Mouse (Mus musculus): ENCODE data around the gene Nr4a1. TPM values are rescaled to one million over a fixed set of nuclear protein-coding genes. Genes with fewer than 3 reads are reported as not detected.

Gene Nr4a1
- total RNA-seq, 4 experiments from 2014 or later, result 7.0 to 23.9 (median 12.6) TPM

DNA sequence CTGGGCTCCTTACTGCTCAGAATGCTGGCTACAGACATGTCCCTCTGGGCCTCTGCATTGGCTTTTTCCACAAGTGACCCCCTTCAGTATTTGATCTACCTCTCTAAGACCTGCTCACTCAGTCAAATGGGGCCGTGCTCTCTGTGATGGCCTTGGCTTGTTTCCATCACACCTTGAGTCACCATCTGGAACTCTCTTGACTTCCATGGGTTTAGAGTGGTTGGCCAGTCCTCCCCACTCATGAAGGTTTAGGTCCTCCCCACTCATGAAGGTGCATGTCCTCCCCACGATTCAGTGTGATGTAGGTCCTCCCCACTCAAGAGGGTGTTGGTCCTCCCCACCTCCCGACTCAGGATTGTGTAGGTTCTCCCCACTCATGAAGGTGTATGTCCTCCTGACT, 20.9 kb upstream of the Nr4a1 start:
- no peak for DNase-seq (ENCODE audit: low spot score)

DNA sequence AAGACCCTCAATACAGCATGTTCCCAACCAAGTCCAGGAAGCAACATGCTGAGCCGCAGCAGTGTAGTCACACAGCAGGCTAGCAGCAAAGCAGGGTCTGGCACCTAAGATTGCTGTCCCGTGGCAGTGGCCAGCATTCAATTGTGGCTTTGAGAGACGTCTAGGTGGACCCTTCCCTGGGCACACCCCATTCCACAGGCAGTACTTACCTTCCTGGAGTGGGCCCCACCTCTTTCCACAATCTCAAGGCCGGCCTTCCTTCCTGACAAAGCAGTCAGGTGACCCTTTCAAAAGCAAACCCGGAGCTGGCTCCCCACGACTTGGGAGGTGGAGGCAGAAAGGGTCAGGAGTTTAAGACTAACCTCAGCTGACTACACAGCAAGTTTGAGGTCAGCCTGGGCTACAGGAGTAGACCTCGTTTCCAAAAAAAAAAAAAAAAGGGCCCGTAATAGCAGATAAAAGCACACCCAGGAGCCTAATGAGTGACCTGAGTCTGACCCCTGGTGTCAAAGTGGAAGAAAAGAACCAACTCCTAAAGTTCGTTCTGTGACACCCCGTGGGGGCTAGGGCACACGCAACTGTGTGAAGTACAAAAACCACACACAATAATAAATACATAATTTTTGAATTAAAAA, 20.3 kb upstream of the Nr4a1 start:
- DNase-seq (ENCODE audit: low spot score), result no peak

DNA sequence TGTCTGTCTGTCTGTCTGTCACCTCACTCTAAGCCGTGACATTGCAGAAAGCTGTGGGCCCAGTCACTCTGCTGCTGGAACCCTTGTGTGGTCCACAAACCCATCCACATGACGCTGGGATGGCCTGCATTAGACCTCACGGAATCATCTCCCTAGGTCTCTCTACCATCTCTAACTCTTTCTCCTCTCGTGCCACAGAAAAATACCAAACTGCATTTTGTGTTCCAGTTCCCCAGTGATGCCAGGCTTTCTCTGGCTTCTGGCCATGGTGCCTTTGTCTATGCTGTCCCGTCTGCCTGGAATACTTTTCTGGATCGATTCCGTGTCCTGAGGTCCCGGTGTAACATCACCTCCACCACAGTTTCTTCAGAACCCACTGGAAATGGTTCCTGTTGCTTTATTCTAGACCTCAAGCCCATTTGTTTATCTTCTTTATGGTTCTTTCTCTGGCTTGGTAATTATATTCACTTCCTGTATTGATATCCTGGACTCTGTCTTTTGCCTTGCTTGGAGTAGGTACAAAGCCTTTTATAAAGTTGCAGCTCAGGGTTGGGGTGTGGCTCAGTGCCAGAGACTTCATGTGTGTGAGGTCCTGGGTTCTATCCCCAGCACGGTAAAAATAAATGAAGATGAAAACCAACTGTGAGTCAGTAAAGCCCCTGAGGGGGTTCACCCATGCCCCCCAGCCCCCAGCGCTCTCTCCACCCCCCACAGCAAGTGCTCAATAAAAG, 19.3 kb upstream of the Nr4a1 start:
- no peak for DNase-seq (ENCODE audit: low spot score)

DNA sequence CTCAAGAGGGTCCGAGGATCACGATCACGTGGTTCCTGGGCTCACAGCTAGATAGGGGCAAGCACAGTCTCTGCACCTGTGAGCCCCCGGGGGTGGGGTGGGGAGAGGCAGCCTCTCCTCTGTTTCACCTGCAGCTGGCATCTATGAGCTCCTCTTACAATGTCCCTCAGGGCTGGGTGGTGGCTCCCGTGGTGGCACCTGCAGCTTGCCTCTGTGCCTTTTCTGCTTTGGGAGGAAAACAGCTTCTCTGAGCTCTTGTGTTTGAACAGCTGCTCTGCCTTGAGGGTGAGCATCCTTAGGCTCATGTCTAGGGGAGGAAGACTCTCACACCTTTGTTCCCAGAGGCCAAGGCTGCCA, 18.7 kb upstream of the Nr4a1 start:
- DNase-seq (ENCODE audit: low spot score), result no peak

DNA sequence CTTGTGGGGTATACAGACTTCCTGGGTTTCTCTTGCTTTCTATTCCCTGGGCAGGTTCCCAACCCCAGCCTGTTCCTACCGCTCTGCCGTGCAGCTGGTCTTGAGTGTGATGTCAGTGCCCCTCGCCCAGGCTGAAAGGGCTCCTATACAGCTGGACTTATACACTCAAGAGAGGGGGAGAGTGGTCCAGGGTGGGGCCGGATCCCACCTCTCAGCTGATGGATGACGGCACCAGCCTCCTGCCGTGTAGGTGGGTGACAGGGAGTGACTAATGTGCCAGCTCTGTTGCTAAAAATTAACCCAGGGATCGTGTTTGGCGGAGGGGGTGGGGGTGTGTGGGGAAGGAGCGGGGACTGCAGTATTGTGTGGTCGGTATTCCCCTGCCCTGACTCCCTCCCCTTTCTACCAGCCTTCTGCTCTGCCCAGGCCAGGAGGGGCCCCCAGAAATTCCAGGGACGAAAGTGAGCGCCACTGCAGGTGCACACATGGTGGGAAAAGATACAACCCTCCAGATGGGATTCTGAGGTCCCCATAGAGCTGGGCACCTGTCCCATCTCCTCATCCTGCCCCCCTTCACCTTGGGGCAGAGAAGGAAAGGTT, 18.2 kb upstream of the Nr4a1 start:
- DNase-seq (ENCODE audit: low spot score), result no peak

DNA sequence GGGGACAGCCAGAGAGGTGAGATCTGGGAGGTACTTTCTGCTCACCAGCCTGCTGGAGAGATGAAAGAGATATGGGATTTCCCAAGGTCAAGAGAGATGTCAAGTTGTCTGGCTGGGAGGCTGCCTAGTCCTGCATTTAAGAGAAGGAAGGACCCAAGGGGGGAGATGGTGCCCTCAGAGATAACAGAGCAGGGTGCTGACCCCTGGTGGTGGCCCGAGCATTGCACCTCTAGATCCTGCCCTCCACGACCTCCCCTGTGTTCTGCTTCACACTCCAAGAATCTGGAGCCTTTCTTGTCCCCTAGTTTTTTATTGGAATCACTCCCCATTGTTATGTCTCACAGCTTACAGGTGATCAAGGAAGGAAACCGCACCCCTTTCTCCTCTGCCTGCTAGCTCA, 17.2 kb upstream of the Nr4a1 start:
- peak; percentile 67 for DNase-seq (ENCODE audit: low spot score)

DNA sequence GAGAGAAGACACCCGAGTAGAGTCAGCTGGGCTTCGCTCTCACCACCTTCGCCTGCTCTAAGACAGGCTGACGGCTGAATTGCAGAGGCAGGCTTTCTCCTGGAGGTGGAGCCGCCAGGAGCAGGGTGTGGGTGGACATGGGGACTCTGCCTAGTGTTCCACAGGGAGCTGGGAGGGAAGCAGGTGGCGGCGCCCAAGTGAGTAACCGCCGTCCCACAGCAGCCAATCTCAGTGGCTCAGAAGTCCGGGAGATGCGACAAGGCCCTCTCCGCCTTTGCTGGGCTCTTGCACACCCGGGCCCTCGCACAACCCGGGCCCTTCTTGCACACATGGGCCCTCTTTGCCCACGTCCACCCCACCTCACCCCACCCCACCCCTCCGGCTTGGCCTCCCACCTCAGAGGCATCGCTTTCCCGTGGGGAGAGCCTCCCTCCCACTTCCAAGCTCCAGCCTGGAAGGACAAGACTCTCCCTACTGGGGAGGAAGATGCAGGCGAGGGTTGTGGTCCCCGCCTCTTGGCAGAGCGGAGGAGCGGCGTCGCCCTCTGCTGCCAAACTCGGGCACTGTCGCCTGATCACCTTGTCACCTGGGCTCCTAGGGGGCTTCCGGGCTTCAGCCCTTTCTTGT, 15.1 kb upstream of the Nr4a1 start:
- no peak for DNase-seq (ENCODE audit: low spot score)

DNA sequence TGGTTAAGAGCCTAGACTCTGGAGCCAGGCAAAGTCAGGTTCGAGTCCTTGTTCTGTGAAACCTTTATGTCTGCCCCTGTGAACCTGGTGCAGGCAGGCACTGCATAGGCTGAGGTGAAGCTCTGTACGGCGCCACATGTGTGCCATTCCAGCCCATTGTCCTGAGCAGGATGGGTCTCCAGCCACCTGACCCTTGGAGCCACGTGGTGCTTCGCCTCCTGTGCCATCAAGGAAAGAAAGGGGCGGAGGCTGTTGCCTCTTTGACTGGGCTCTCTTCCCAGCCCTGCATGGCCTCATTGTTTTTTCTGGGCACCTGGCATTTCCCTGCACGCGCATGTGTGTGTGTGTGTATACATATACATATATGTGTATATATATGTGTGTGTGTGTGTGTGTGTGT, 14.2 kb upstream of the Nr4a1 start:
- no peak for DNase-seq (ENCODE audit: low spot score)

DNA sequence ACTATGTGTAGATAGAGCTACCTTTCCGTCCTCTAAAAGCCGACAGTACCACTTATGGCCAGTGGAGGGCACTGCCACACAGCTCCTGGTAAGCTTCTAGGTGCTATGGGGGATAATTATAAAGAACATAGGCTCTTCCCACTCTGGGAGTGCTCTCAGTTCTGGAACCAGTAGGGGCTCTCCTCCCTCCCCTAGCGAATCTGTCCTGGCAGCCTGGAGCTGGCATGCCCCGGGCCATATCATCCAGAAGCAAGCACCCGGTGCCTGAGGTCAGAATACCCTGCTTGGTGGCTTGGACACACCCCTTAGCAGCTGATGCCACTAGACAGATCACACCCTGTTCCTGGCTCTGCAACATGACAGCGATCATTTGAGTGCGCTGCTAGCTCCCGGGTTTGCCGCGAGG, 13.3 kb upstream of the Nr4a1 start:
- peak; percentile 92 for DNase-seq (ENCODE audit: low spot score)

DNA sequence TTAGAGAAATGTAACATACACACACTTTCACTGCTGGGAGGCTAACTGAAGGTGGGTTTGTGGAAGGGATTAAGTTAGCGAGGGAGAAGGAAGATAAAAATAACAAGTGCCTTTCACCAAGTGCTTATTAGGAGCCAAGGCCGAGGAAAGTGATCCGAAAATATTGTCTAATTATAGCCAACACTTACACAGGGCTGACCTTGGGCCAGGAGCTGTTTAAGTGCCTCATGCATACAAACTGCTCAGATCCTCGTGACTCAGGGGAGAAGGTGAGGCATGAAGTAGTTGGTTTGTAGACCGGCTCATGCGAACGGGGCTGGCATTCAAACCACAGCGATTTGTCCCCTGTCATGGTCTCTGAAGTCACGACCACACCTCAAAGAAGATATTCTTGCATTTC, 12.8 kb upstream of the Nr4a1 start:
- peak; percentile 51 for DNase-seq (ENCODE audit: low spot score)

DNA sequence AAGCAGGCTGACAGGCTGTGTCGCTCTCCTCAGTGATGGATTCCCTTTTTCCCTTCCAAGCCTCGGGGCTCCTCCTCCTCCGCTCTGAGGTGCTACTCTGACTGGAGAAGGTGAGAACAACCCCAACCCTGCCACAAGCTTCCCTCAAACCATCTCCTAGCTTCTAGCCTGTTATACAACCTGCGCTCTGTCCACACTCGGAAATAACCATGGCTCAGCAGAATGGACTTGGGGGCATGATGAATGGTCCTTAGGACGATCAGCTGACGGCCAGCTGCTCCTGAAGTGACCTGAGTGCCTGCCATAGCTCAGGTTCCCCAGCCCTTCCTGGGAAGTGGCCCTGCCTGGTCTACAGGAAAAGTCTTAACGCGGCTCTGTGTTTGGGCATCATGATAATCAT, 12.2 kb upstream of the Nr4a1 start:
- DNase-seq (ENCODE audit: low spot score), result no peak

DNA sequence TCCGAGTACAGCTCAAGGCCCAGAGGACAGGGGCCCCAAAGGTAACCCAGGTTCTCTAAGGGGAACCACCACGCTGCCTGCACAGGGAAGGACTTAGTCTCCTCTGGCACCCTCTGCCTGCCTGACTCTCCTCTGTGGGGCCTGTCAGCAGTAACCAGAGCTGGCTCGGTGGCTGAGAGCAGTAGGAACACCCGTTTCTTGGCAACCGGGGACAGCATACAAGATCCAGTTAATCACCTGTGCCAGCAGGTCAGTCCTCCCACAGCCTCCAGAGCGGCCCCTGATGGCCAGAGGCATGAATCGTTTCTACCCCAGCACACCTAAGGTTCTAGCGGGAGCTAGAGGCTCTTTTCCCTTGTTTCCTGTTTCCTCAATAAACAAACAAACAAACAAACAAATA, 11.4 kb upstream of the Nr4a1 start:
- DNase-seq (ENCODE audit: low spot score), result peak; percentile 74

DNA sequence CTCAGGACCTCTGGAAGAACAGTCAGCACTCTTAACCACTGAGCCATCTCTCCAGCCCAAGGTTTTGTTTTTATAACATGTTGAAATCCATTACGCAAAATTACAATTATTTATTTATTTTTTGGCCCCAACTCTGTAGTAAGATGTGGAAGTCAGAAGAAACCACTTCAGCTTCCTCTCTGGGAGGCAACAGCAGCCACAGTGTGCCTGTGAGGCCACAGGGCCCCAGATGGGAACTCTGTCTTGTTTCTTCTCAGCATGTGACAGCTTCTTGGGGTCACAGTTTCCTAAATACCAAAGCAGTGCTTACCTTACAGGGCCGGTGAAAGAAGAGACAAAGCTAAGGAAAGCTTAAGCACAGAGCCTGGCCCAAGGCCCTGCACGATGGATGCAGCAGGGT, 10.1 kb upstream of the Nr4a1 start:
- no peak for DNase-seq (ENCODE audit: low spot score)

DNA sequence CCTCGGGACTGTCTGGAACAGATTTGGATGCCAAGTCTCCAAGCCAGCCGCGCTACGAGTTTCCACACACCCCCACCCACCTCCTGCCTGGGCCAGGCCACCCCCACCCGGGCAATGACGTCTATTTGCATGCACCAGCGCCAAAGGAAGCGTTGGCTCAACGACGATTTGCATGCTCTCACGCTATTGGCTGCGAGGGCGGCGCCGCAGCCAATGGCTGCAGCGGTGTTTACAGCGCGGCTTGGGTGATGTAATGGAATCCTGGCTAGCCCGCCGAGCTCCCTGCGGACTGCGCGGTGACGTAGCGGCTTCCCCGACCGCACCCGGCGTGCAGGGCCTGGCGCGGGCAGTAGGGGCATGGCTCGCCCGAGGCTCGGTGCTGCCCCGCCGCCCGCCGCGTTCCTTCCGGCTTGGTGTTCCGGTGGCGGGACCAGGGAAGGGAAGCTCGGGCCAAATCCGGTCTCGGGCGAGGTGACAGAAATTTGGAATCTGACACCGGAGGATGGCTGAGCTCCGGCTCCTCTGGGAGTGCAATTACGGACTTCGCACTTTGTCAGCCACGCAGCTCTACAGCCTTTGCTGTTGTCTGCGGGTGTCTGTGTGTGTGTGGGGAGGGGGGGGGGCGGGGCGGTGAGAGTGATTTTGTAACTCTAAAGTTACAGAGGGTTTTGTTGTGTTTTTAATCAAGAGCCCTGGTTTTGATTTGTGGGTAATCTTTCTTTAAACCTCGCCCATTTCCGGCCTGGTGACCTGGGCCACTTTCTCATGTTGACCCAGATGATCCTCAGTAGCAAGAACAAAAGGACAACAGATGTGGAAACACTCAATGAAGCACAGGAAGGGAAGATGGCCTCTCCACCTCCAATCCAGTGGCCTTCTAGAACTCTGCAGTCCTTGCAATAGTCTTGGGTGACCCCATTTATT, 7.6 kb upstream of the Nr4a1 start:
- peak; percentile 97 for DNase-seq (ENCODE audit: low spot score)

DNA sequence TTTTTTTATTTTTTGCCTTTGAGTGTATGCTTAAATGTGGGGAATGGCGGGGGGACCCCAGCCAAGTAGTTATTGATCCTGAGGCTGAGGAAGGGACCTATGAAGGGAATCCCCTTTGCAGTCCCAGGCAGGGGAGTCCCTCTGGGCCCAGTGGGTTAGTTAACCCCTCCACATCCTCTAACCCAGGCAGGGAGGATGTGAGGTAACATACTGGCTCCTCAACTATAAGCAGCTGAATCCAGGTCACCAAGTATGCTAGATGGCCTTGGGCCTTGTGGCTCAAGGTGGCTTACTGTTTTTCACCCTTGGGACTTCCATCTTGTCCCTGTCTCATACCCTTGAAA, 6.9 kb upstream of the Nr4a1 start:
- no peak for DNase-seq (ENCODE audit: low spot score)

DNA sequence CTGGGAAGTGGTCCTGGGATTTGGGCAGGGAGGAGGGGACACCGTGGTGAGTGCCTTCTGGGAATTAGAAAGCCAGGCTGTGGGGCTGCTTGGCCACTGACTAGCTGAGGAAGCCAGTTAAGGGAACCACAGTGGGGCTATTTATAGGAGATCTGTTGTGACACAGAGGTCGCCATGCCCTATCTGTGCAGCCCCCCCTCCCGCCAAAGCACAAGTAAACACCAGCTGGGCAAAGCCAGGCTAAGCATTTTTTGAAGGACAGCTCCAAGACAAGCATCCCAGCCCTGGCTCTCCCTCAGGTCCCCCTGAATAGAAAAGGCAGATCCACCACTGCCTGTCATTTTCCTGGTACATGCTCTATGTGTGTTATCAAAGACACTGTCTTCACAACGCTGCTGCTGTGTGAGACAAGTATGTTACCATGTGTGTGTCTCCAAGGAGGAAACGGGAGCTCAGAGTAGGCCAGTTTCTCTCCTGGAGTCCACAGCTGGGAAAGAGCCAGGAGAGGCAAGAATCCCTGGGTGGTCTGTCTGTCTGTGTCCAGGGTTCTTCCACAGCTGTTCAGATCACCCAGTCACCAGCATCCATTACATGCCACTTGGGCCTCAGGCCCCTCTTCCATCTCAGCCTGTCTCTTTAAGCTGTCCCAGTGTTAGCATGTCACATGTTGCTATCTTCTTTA, 5.9 kb upstream of the Nr4a1 start:
- no peak for DNase-seq (ENCODE audit: low spot score)

DNA sequence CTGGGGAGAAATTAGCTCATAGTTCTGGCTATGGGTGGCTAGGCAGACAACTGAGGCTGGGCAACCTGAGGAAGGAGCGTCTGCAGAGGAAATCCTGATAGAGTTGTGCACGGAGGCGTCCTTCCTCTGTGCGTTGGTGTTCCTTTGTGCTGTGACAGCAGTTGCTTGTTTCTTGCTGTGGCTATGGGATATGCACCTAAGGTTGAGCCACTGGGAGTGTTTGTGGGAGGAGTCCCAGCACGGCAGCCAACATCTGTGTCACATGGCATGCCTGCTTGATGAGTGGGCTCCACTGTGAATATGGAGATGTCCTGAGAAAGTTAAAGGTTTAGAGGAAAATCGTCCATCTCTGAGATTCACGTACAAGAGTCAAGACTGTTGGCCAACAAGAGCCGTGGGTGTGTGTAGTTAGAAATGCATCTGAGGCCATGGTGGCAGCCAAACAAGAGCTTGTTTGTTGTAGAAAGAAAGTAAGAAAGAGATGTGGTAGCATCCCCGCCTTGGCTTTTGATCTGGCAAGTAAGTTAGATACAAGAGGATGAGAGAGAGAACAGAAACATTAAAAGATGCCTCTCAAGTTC, 3.8 kb upstream of the Nr4a1 start:
- no peak for DNase-seq (ENCODE audit: low spot score)

DNA sequence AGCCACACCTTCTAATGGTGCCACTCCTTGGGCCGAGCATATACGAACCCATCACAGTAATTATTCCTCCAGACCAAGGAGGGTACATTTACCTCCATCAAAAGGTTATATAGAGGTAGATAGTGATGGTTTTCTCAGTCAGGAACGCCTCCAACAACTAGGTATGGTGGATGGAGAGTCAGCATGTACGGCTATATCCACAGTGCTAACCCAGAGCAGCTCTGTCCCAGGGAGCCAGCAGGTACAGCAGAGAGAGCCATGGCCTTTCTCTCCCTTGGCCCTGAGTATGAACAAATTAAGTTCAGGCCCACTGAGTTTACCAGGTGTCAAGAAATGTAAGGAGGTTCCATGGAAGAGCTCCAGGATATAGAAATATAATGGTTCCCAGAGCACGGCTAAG, 2.1 kb upstream of the Nr4a1 start:
- no peak for DNase-seq (ENCODE audit: low spot score)

DNA sequence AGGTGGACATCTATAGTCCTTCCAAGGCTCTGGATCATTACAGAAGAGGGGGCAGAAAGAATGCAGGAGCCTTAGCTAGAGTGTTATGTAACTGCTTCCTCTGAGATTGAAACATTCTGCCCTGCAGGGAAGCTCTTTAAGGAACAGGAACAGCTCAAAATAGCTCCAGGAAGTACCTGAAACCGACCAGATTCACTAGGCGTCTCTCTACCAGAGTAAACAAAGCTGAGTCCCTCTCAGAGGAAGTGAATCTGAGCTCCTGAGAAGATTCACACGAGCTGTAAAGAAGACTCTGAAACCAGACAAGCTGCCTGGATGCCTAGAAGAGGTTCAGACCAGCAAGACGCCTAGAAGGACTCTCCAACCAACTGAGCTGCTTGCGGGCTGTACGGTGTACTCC, 1.5 kb upstream of the Nr4a1 start:
- no peak for DNase-seq (ENCODE audit: low spot score)

DNA sequence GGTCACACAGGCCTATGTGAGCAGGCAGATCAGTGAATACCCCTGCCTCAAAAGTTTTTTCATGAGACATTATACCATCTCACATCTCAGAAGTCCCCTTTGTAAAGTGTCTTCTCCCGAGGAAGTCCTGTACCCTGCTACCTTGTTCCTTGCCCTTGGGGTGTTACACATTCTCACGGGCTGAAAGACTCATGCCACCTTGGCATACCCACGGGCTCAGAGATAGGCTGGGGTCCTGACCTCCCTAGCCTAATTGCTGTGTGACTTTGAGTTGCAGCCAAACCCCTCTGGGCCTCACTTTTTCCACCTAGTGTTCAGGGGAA, 545 bp upstream of the Nr4a1 start:
- no peak for DNase-seq (ENCODE audit: low spot score)

DNA sequence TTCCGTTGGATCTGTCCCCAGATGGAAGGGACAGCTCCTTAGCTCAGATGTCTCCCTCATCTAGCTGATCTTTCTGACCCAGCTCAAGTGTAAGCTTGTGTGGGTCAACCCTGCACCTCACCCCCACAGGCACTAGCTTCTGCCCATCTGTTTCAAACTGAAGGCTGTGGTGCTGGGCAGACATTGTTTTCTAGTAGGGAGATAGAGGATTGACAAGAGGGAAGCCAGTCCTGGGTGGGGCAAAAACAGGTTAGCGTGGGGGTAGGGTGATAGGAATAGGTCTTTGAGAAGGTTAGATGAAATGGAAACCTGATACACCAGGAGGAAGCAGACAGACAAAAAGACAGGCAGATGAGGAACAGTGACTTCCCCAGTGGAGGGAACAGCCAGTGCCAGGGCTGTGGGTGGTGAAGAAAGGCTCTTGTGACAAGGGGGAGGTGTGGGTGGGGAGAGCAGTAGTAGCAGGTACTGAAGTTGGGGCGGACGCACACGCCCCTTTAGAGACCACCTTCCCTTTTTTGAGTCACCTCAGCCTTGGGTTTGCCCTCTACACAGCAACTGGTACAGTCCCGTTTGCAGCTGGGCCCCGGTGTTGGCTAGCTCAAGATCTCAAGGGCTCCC, 1.9 kb downstream of the Nr4a1 start:
- DNase-seq (ENCODE audit: low spot score), result no peak
